Mouse (Mus musculus): ENCODE measurements around the gene Tmem9. TPM values are rescaled to one million over a fixed set of nuclear protein-coding genes. Genes with fewer than 3 reads are reported as not detected.

Gene Tmem9
- polyA plus RNA-seq, 1 experiment: 27.3 TPM

DNA sequence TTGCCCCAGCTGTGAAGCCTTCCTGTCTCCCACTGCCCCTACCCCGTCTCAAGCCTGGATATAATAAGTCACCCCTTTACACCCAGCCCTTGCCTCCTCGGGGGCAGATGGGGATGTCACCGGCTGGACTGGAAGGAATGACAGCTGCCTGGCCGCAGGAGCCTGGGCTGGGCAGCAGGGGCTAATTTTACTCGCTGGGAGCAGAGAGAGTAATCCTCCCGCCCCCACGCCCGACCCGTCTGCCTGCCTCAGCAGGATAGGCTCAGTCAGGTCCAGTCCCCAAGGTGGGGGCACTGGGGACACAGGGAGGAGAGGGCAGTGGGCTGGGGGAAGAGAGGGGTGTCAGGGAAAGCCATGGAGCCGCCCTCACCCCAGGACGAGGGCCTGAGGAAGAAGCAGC lies 44.6 kb downstream of the Tmem9 start, which contains the start of gene Cacna1s:
Gene Cacna1s, plus strand, starts transcription at position 204 of the 400 bp plus-strand sequence.
- 69% methylated on average over 11 of the region's 11 CpGs for WGBS
- Histone ChIP-seq H3K36me3 (ENCODE audit: control insufficient read depth, insufficient read depth, low read length) (no peaks in the 10 kb centered on the region), H3K27me3 (ENCODE audit: control insufficient read depth, insufficient read depth, low read length) (peaks cover 4% of the 10 kb centered on the region)

DNA sequence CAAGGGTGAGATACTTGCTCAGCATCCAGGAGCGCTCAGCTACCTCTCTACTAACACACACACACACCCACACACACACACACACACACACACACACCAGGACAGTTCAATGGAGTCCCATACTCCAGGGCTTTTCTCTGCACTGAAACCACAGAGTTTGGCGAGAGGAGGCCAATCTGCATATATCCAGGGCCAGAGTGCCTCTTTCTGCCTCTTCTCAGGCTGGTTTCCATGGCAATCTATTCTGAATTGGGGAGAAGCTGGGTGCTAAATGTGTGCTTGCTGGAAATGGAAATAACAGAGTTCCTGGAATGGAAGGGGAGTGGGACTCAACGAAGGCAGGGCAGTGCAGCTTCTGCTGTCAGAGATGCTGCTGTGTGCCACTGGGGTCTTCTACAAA lies 47.8 kb downstream of the Tmem9 start:
- Histone ChIP-seq H3K36me3 (ENCODE audit: control insufficient read depth, insufficient read depth, low read length) (no peaks in the 10 kb centered on the region), H3K4me3 (ENCODE audit: extremely low read depth, insufficient read depth, insufficient read length) (no peak overlapping the region), H3K27me3 (ENCODE audit: control insufficient read depth, insufficient read depth, low read length) (peaks cover 4% of the 10 kb centered on the region), H3K4me1 (ENCODE audit: control insufficient read depth, insufficient read depth, insufficient read length) (no peaks in the 10 kb centered on the region; the same call in 1 of the 2 replicates), H3K27ac (ENCODE audit: insufficient read depth, low read length) (no peak overlapping the region)
- TF ChIP-seq CTCF (IDR thresholded peaks at IDR 0.05; ENCODE audit: extremely low read depth, insufficient read depth, insufficient read length, insufficient replicate concordance) (no peak), POLR2A (IDR thresholded peaks at IDR 0.05; ENCODE audit: low read depth, low read length) (no peak)
- WGBS: 74% methylated on average over 3 of the region's 3 CpGs
- no peak for DNase-seq (ENCODE audit: low read depth in 1 of 2, low spot score in 2 of 2)

More for the DNA sequence above, 44.6 kb downstream of the Tmem9 start, which contains the start of gene Cacna1s:
- DNase-seq (ENCODE audit: low read depth in 1 of 2, low spot score in 2 of 2): no peak
- H3K4me3 ChIP-seq (ENCODE audit: extremely low read depth, insufficient read depth, insufficient read length): no peak within 1 kb of the TSS
- no peak for TF ChIP-seq CTCF (IDR thresholded peaks at IDR 0.05; ENCODE audit: extremely low read depth, insufficient read depth, insufficient read length, insufficient replicate concordance)
- TF ChIP-seq POLR2A (IDR thresholded peaks at IDR 0.05; ENCODE audit: low read depth, low read length): no peak
- no peak within 1 kb of the TSS for H3K27ac ChIP-seq (ENCODE audit: insufficient read depth, low read length)
- H3K4me1 ChIP-seq (ENCODE audit: control insufficient read depth, insufficient read depth, insufficient read length): no peaks in the 10 kb centered on the region; the same call in 1 of the 2 replicates

DNA sequence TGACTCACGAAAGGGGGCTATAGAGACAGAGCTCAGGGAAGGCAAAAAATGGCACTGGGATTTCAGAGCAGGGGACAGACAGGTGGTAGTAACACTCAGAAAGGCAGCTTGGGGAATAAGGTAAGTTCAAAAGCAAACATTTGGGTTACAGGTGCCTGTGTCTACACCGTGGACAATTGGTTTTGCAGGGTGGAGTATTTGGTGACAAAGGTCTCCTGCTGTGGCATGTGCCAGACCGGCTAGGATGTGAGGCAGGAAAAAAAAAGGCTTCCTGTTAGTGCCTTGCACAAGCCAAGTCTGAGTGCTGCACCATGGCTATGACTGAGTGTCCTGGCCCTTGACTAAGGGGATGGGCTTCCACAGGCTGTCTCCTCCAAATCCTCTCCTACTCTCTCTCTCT lies 50.6 kb downstream of the Tmem9 start:
- no peak for DNase-seq (ENCODE audit: low read depth in 1 of 2, low spot score in 2 of 2)
- 49% methylated on average over 3 of the region's 3 CpGs for WGBS
- H3K4me3 ChIP-seq (ENCODE audit: extremely low read depth, insufficient read depth, insufficient read length): no peak overlapping the region
- H3K4me1 ChIP-seq (ENCODE audit: control insufficient read depth, insufficient read depth, insufficient read length): no peaks in the 10 kb centered on the region
- no peak overlapping the region for H3K27ac ChIP-seq (ENCODE audit: insufficient read depth, low read length)
- no peaks in the 10 kb centered on the region for H3K27me3 ChIP-seq (ENCODE audit: control insufficient read depth, insufficient read depth, low read length)
- TF ChIP-seq CTCF (IDR thresholded peaks at IDR 0.05; ENCODE audit: extremely low read depth, insufficient read depth, insufficient read length, insufficient replicate concordance): no peak
- no peak for TF ChIP-seq POLR2A (IDR thresholded peaks at IDR 0.05; ENCODE audit: low read depth, low read length)
- no peaks in the 10 kb centered on the region for H3K36me3 ChIP-seq (ENCODE audit: control insufficient read depth, insufficient read depth, low read length)

DNA sequence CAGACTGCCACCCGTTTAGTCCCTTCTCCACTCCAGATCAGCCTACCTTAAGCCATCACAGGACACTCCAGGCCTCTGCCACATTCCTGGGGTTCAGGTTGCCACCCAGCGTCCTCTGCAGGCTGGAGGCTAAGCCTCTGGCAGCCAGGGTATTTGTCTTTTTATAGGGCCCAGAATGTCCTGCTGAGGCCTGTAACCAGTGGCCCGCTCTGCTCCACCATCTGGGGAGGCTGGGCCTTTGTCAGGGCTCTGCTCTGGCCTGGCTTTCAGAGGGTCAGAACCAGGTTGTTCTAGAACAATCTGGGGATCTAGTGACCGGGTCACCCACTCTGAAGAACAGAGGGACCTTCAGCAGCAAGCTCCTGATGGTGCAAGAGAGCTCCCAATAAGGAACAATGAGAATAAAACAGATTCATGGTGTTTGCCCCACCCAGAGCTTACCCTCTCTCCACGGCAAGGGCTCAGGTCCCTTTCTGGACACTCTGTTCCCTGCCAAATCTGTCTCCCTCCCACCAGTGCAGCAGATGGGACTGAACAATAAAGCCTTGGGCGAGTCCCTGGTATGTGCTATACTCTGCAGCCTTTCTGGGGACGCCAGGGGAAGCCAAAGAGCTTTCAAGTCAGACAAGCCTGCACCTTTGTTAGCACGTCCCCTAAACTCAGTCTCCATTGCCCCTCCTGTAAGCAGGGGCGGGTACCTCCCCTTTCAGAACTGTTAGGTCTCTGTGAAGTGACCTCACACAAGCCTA lies 53.3 kb downstream of the Tmem9 start:
- 76% methylated on average over 9 of the region's 9 CpGs for WGBS
- peak in 1 of 2 experiments; percentile 59 for DNase-seq (ENCODE audit: low read depth in 1 of 2, low spot score in 2 of 2)
- no peaks in the 10 kb centered on the region for H3K27me3 ChIP-seq (ENCODE audit: control insufficient read depth, insufficient read depth, low read length)

DNA sequence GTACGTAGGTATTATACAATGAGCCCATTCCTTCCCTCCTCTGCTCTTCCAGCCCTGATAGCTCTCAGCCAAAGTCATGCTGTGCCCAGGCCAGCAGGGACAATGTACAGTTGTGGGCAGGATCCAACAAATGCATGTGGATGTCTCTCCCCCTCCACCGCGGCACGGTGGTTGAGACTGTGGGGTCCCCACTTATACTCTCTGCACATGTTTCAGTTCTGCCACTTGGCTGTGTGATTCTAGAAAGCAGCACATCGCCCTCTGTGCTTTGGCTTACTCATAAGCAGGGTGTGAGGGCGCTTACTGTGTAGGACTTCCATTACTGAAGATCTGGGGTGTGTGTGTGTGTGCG lies 53.8 kb downstream of the Tmem9 start:
- Histone ChIP-seq H3K27ac (ENCODE audit: insufficient read depth, low read length) (no peak overlapping the region), H3K4me3 (ENCODE audit: extremely low read depth, insufficient read depth, insufficient read length) (no peak overlapping the region), H3K36me3 (ENCODE audit: control insufficient read depth, insufficient read depth, low read length) (no peaks in the 10 kb centered on the region), H3K4me1 (ENCODE audit: control insufficient read depth, insufficient read depth, insufficient read length) (no peaks in the 10 kb centered on the region), H3K27me3 (ENCODE audit: control insufficient read depth, insufficient read depth, low read length) (no peaks in the 10 kb centered on the region)
- DNase-seq (ENCODE audit: low read depth in 1 of 2, low spot score in 2 of 2): no peak
- WGBS: 92% methylated on average over 7 of the region's 7 CpGs
- no peak for TF ChIP-seq CTCF (IDR thresholded peaks at IDR 0.05; ENCODE audit: extremely low read depth, insufficient read depth, insufficient read length, insufficient replicate concordance)
- TF ChIP-seq POLR2A (IDR thresholded peaks at IDR 0.05; ENCODE audit: low read depth, low read length): no peak

More for the DNA sequence above, 53.3 kb downstream of the Tmem9 start:
- H3K4me3 ChIP-seq (ENCODE audit: extremely low read depth, insufficient read depth, insufficient read length): no peak overlapping the region
- H3K27ac ChIP-seq (ENCODE audit: insufficient read depth, low read length): no peak overlapping the region
- no peak for TF ChIP-seq CTCF (IDR thresholded peaks at IDR 0.05; ENCODE audit: extremely low read depth, insufficient read depth, insufficient read length, insufficient replicate concordance)
- TF ChIP-seq POLR2A (IDR thresholded peaks at IDR 0.05; ENCODE audit: low read depth, low read length): no peak
- H3K36me3 ChIP-seq (ENCODE audit: control insufficient read depth, insufficient read depth, low read length): no peaks in the 10 kb centered on the region
- no peaks in the 10 kb centered on the region for H3K4me1 ChIP-seq (ENCODE audit: control insufficient read depth, insufficient read depth, insufficient read length)

DNA sequence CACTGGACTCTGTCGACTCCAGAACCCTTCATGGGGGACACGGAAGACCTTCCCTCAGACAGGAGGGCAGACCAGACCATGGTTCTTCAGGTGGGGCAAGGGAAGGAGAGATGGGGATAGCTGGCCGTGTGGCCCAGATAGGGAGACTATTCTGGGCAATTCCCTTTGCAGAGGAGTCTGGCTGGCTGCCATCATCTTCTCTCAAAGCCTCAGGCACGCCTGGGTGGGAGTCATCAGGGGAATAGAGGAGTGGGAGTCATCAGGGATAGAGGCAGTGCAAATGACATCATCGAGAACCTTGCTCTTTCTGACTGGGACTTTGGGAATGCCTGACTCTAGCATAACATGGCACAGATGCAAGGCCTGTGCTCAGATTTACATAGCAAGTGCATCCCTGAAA lies 56.0 kb downstream of the Tmem9 start:
- TF ChIP-seq POLR2A (IDR thresholded peaks at IDR 0.05; ENCODE audit: low read depth, low read length): no peak
- no peak for TF ChIP-seq CTCF (IDR thresholded peaks at IDR 0.05; ENCODE audit: extremely low read depth, insufficient read depth, insufficient read length, insufficient replicate concordance)
- no peak for DNase-seq (ENCODE audit: low read depth in 1 of 2, low spot score in 2 of 2)
- Histone ChIP-seq H3K36me3 (ENCODE audit: control insufficient read depth, insufficient read depth, low read length) (no peaks in the 10 kb centered on the region), H3K4me1 (ENCODE audit: control insufficient read depth, insufficient read depth, insufficient read length) (no peaks in the 10 kb centered on the region), H3K4me3 (ENCODE audit: extremely low read depth, insufficient read depth, insufficient read length) (no peak overlapping the region), H3K27me3 (ENCODE audit: control insufficient read depth, insufficient read depth, low read length) (no peaks in the 10 kb centered on the region), H3K27ac (ENCODE audit: insufficient read depth, low read length) (no peak overlapping the region)
- 63% methylated on average over 5 of the region's 5 CpGs for WGBS

DNA sequence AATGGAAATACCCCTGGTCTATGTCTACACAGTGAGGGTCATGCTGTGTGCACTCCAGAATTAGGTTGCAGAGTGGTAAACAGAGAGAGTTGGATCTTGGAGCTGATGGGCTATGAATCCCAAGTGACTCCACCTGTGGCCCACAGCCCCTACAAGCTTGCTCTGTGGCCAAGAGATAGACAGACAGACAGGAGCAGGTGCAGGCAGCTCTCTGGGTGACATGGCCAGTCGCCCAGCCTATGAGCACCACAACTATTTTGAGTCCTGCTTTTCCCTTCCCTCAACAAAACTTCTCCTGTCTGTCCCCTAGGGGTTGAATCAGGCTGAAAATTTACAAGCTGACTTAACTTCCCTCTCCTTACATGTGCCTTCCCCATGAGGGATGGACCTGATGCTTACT lies 58.7 kb downstream of the Tmem9 start:
- Histone ChIP-seq H3K36me3 (ENCODE audit: control insufficient read depth, insufficient read depth, low read length) (no peaks in the 10 kb centered on the region), H3K4me3 (ENCODE audit: extremely low read depth, insufficient read depth, insufficient read length) (no peak overlapping the region), H3K4me1 (ENCODE audit: control insufficient read depth, insufficient read depth, insufficient read length) (no peaks in the 10 kb centered on the region), H3K27ac (ENCODE audit: insufficient read depth, low read length) (no peak overlapping the region), H3K27me3 (ENCODE audit: control insufficient read depth, insufficient read depth, low read length) (no peaks in the 10 kb centered on the region)
- 36% methylated on average over 1 of the region's 1 CpGs for WGBS
- no peak for DNase-seq (ENCODE audit: low read depth in 1 of 2, low spot score in 2 of 2)
- no peak for TF ChIP-seq POLR2A (IDR thresholded peaks at IDR 0.05; ENCODE audit: low read depth, low read length)
- no peak for TF ChIP-seq CTCF (IDR thresholded peaks at IDR 0.05; ENCODE audit: extremely low read depth, insufficient read depth, insufficient read length, insufficient replicate concordance)
